Mouse (Mus musculus): ENCODE data around the gene Ap5m1.
A peak's percentile ranks its signal among the peaks of the same experiment; 100 is the strongest.
"Not testable (repeated sequence)": the region's sequence is repeated elsewhere in the genome, so short reads cannot be mapped to it uniquely, and the experiment has no call there.

Ap5m1 gene

GRCm38 (mm10) chr14:49065529-49066273, at the start of gene Ap5m1:
Gene Ap5m1, plus strand, starts transcription at chr14:49066097.
- no peak for DNase-seq (ENCODE audit: low read depth in 1 of 2, low spot score in 2 of 2)

GRCm38 (mm10) chr14:49019765-49020164, 46.1 kb upstream of the Ap5m1 start:
- DNase-seq (ENCODE audit: low read depth in 1 of 2, low spot score in 2 of 2), result peak in 1 of 2 experiments; percentile 6

DNA sequence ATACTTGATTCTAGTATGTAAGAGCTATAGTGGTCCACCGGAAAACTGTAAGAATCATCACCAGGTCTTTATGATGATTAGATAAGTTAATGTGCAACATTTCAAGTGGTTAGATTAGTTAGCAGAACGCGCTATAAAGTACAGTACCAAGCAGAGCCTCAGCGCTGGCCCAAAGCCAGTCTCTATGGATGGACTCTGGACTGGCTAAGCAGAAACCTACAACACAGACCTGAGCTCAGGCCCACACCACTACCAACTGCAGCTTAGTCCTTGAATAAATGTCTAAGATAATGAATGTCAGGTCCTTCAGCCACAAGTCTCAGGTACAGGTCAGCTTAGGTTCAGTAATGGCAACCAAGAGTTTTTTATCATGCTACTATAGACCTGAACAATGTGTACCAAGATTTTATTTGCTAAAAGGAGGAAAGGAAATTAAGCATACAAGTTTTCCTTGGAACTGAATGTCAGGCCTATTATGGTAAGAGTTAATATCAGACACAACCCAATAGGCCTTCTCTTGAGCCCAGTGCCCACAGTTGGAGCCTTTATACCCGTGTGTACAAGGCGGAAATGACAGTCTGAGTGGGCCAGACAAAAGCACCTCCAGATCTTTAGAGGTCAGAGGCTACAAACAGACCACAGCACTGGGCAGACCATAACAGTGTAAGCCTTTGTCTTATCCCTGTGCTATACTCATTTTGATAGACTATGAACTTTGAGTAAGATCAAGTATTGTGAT, 38.7 kb upstream of the Ap5m1 start:
- no peak for DNase-seq (ENCODE audit: low read depth in 1 of 2, low spot score in 2 of 2)

DNA sequence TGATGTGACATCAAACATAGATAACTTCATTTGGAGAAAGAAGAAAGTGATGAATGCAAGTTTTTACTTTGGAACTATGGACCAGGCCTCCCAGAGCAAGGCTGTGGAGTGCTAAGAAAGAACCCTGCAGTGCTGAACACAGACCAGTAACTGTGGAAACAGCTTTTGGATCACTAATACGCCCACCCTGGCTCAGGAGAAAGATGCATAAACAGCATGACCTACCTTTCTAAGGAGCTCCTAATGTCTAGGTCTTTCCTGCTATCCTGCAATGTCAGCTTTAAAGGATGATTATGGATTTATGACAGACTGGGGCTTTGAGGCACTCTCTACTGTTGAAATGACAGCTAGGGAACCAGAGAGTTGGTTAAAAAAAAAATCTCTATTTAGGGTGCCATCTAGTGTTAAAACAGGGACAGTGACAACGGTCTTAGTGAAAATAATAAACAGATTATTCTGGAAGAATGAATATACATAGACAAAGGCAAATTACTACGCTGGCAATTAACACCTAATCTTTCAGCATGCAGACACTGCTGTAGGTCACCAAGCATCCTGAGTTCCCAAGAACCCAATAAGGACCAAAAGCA, 38.0 kb upstream of the Ap5m1 start:
- no peak for DNase-seq (ENCODE audit: low read depth in 1 of 2, low spot score in 2 of 2)

DNA sequence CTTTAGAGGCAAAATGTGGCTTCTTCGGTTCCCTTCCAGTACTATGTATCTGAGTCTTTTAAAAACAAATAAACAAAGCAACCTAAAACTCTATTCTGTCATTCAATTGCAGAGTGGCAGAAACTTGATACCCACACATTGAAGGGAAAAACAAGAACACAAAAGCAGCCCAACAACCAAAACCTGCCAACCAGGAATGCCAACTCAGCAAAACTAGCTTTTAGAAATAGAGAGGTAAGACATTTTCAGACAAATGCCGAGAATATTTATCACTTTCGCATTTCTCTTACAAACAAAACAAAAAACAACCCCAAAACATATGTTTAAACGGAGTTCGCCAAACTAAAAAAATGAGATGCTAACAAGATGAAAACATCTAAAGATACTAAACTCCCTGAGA, 36.9 kb upstream of the Ap5m1 start:
- no peak for DNase-seq (ENCODE audit: low read depth in 1 of 2, low spot score in 2 of 2)

- DNase-seq (ENCODE audit: low read depth in 1 of 2, low spot score in 2 of 2), result no peak
Measured at GRCm38 (mm10) chr14:49045610-49046009, 20.3 kb upstream of the Ap5m1 start.

DNA sequence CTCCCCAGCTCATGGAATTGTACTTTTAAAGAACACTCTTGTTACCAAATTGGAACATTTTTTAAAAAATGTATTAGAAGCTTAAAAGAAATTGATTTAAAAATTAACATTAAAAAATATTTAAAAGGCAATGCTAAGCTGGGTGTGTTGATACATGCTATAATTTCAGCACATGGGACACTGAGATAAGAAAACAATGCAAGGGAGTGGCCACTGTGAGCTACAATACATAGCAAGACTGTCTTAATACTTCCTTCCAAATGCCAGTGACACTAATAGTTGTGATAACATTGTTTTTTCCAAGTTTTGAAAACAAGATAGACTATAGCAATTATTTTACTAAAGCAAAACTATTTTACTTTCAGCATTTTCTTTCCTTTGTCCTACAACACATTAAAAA, 16.4 kb upstream of the Ap5m1 start:
- no peak for DNase-seq (ENCODE audit: low read depth in 1 of 2, low spot score in 2 of 2)

DNA sequence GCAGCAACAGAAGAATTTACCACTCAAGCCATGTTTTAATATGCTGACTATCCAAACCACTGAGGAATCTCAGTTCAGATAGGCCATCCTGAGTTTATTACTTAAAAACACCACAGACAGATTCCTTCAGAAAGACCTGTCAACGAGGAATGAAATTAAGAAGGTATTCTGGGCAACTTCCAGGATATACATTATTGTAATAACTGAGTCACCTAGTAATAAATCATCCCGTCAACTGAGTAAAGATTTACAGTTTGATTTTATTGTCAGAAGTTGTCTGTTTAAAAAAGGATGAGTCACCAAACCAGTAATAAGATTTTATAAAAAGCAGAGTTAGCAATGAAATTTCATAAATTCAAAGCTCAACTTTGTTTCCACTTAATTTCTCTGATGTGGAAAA, 2.1 kb upstream of the Ap5m1 start:
- DNase-seq (ENCODE audit: low read depth in 1 of 2, low spot score in 2 of 2), result no peak

- DNase-seq (ENCODE audit: low read depth in 1 of 2, low spot score in 2 of 2), result peak; percentile 75 to 86
Measured at GRCm38 (mm10) chr14:49066274-49066823, 452 bp downstream of the Ap5m1 start, which contains the start of gene Exoc5. Gene Exoc5, minus strand, starts transcription at chr14:49066653.

GRCm38 (mm10) chr14:49072837-49073236, 6.9 kb downstream of the Ap5m1 start:
- DNase-seq (ENCODE audit: low read depth in 1 of 2, low spot score in 2 of 2), result no peak

- no peak for DNase-seq (ENCODE audit: low read depth in 1 of 2, low spot score in 2 of 2)
Measured at GRCm38 (mm10) chr14:49073896-49074295, 8.0 kb downstream of the Ap5m1 start.

DNA sequence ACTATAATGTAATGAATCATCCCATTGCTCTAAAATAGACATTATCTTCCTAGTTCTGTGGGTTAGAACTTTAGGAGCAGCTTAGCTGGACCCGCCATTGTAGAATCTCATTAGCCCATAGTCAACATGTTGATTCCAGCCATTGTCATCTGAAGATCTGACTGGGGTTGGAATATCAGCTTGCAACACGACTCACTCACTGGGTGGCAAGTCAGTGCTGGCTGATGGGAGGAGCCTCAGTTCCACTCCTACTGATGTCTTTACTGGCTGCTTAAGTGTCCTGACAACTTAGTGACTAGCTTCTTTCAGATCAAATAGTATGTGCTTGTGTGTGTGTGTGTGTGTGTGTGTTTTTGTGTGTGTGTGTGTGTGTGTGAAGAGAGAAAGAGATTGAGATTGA, 8.5 kb downstream of the Ap5m1 start:
- no peak for DNase-seq (ENCODE audit: low read depth in 1 of 2, low spot score in 2 of 2)

GRCm38 (mm10) chr14:49078820-49079219, 12.9 kb downstream of the Ap5m1 start:
- no peak for DNase-seq (ENCODE audit: low read depth in 1 of 2, low spot score in 2 of 2)

DNA sequence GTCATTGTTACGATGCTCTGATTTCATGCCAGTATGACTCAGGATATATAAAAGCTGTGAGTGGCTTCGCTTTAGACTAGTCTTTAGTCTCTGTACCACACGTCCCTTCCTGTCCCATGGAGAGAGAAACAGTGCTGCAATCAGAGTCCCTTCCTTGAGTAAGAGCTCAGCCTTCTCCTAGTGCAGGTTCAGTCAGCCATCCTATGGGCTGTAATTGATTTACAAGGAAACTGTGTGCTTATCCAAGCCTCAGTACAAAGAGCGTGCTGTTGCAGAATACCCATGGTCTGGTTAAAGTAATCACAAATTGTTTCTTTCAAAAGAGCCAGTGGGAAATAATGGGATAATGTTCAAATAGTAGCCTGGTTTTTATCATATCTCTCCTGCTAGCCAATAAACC, 20.6 kb downstream of the Ap5m1 start:
- no peak for DNase-seq (ENCODE audit: low read depth in 1 of 2, low spot score in 2 of 2)

DNA sequence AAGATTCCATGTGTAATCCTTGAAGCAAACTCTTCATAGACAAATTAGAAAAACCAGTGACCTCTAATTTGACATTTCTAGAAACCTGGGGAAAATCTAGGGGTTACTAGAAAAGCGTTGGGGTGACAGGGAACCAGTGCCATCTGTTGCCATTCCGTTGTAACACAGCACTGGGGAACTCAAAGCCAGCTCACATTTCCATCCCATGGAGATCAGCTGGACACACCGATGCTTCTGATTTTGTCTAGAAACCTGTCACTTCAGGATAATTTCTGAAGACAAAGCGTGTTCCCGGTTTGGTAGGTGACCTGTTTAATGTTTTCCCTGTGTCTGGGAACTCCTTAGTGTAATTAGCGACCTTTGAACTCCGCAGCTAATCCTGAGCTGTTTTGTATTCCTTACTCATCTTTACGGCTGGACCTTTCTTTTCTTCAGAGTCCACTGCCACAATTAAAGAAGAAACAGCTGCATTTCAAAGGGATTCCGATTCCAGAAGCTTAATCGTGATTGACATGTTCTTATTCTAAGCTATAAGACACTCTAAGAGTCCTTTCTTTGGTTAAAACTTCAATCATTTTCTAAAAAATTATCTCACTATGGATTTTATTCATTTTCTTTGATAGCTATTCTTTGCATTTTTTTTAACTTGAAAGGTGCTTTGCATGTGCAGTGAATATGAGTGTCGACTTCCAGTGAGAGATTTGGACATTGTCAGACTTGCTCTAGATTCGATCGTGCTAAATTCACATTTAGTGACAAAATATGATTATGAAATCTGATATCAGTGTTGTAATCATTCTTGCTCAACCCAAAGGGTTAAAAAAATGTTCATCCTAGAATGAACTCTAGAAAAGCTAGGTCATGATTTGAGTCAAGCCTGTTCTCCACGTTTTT, 22.5 kb downstream of the Ap5m1 start:
- DNase-seq (ENCODE audit: low read depth in 1 of 2, low spot score in 2 of 2), result no peak

DNA sequence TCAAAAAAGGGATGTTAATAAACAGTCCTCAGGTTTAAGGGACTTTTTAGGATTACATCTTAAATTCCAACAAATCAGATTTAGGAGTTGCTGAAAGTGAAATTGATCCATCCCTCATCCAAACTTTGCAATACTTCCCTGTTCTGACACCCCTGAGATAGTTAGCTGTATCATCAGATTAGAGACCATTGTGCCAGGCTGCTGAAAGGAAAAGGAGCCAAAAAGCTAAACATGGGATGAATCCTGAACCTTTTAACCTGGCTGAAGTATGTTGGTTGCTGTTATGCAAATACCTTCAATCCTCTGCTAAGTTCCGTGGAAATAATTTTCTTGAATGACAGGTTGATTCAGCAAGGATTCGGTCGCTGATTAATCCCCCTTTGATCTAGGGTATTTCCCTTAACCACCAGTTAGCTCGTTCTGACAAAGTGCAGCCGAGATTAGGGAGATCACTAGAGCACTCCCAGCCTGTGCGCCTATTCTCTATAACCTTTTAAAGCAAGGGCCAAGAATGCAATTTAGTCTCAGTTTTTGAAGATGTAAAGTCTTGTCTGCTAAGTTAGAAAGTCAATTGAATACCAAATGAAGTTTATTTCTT, 23.7 kb downstream of the Ap5m1 start:
- DNase-seq (ENCODE audit: low read depth in 1 of 2, low spot score in 2 of 2), result no peak

DNA sequence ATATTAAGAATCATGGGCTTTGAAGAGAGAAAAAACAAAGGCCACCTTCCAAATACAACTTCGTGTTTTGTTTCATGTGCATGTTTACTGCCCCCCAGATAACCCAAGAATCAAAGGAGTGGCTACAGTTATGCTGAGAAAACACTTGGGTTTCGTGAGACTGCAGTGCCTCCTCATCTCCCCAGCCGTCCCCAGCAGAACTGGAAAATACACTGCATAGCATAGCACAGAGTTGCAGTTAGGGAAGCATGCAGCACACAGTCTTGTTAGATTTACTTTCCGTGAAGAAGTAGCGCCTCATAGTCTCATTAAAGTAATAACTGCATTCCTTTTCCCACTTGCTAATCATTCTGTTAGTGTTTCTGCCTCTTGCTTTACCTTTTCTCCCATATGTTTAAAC, 24.2 kb downstream of the Ap5m1 start:
- no peak for DNase-seq (ENCODE audit: low read depth in 1 of 2, low spot score in 2 of 2)

DNA sequence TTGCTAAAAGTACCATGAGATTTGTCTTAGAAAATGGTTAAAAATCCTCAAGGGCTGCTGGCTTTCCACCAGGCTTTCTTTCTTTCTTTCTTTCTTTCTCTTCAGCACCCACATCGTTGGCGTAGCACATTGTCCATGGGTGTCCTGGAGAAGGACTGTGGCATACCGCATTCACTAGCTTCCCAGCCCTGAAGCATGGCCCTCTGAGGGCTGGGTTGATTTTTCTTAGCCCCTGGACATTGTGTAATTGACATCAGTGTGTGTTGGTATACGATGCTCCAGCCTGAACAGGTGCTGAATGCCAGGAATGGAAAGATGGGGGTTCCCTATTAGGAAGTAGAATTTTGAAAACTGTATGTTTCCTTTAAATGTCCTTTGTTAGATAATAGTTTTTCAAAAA, 25.4 kb downstream of the Ap5m1 start:
- no peak for DNase-seq (ENCODE audit: low read depth in 1 of 2, low spot score in 2 of 2)

DNA sequence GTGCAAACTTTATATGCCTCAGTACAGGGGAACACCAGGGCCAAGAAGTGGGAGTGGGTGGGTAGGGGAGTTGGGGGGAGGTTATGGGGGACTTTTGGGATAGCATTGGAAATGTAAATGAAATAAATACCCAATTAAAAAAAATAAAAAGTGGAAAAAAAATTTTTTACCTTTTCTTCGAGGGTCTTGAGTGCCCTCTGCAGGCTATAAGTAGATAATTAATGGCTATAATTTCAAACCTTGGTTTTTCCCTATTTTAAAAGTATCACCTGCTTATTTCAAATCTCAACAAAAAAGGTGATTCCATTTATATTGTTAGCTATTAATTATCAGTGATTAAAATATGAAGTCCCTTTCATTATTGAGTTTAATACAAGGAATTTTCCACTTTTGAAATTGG, 25.9 kb downstream of the Ap5m1 start:
- not testable (repeated sequence) for DNase-seq (ENCODE audit: low read depth in 1 of 2, low spot score in 2 of 2)

GRCm38 (mm10) chr14:49118381-49118780, 52.5 kb downstream of the Ap5m1 start:
- DNase-seq (ENCODE audit: low read depth in 1 of 2, low spot score in 2 of 2), result peak in 1 of 2 experiments; percentile 9
